Mouse (Mus musculus) cortical plate, adult 2 months (tissue): Measurements from ENCODE around the gene Ifi27.

Source experiments
- CTCF ChIP-seq: fragments of 200-500 bp; IDR thresholded peaks from 2 replicates; pipeline ENCODE4 v1.5.1; 2011; ENCODE audit warnings: mild to moderate bottlenecking, control low read depth, low read length; ENCODE audit not compliant: insufficient read depth; ENCODE audit errors: extremely low read depth
- POLR2A ChIP-seq: fragments of 200-500 bp; IDR thresholded peaks from 2 replicates; pipeline ENCODE4 v1.6.1; 2011; ENCODE audit warnings: mild to moderate bottlenecking, low read length, control low read depth; ENCODE audit not compliant: insufficient read depth; ENCODE audit errors: extremely low read depth

- TF ChIP-seq CTCF (no peak), POLR2A (no peak)
These were observed 26.3 kb upstream of the Ifi27 start, which contains the start of gene 9330161L09Rik for GRCm38 (mm10) chr12:103407720-103408119.
